Mouse (Mus musculus): Measurements from ENCODE around the gene Hykk. TPM values are rescaled to one million over a fixed set of nuclear protein-coding genes. Genes with fewer than 3 reads are reported as not detected.
"Not testable (repeated sequence)": the region's sequence is repeated elsewhere in the genome, so short reads cannot be mapped to it uniquely, and the experiment has no call there.

Hykk gene
- total RNA-seq, 2 experiments from 2014 or later: 0.64 to 0.86 TPM

DNA sequence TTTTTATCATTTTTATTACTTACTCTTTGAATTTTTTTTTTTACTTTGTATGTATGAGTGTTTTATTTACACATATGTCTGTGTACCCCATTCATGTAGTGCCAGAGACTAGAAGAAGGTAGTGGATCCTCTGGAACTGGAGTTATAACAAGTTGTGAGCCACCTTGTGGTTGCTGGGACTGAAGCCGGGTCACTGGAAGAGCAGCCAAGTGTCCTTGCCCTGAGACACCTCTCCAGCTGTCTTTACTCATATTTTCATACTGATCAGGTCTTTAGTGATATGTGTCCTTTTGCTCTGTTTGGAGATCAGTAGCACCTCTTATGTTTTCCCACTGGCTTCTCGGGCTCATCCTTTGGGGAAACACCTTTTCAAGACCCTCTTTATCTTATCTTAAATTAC, 27.4 kb downstream of the Hykk start:
- H3K27ac ChIP-seq: no peak overlapping the region
- peak; percentile 11; the same call in 1 of the 2 replicates for TF ChIP-seq CTCF (IDR thresholded peaks at IDR 0.05)
- intact Hi-C loops (cut with DNase I): no loop called here

DNA sequence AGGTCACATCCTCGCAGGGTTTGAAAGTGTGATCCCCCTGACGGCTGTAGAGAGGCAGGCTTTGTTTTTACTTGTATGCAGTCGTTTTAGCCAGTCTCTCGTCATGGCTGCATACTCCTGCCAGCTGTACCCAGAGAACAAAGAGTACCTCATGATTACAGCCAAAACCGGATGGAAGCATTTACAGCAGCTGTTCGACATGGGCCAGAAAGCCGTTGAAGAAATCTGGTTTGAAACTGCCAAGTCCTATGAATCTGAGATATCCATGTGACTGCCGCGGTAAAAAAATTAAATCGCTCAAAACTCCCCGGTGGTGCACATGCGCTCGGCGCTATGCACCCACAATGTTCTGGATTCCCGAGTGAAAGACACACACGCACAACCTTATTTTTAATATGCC, 29.2 kb downstream of the Hykk start:
- Histone ChIP-seq H3K4me3 (peak overlapping the region; percentile 54), H3K27ac (no peak overlapping the region)
- no peak for DNase-seq
- intact Hi-C loops (cut with DNase I): no loop called here
- no peak for TF ChIP-seq CTCF (IDR thresholded peaks at IDR 0.05)

More for the DNA sequence above, 27.4 kb downstream of the Hykk start:
- no peak for DNase-seq
- no peak overlapping the region for H3K4me3 ChIP-seq

DNA sequence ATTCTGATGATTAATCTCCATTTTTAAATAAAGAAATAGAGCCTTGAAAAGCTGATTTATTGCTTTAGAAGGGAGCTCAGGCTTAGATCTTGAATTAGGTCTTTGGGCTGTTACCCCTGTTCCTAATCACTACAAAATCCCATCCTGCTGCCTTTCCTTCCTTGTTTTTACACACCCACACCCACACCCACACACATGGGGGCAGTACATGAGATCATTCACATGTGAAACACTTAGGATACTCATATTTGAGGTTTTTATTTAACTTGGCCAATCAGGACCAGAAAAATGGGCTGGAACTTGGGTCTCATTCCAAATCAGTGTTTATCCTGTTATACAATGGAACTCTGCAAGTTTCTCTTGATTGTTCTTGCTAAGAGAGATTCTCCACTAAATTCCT, 32.4 kb downstream of the Hykk start:
- peak; percentile 57 for DNase-seq
- TF ChIP-seq CTCF (IDR thresholded peaks at IDR 0.05): no peak
- intact Hi-C loops (cut with DNase I): no loop called here
- H3K4me3 ChIP-seq: no peak overlapping the region
- H3K27ac ChIP-seq: peak overlapping the region; percentile 93

DNA sequence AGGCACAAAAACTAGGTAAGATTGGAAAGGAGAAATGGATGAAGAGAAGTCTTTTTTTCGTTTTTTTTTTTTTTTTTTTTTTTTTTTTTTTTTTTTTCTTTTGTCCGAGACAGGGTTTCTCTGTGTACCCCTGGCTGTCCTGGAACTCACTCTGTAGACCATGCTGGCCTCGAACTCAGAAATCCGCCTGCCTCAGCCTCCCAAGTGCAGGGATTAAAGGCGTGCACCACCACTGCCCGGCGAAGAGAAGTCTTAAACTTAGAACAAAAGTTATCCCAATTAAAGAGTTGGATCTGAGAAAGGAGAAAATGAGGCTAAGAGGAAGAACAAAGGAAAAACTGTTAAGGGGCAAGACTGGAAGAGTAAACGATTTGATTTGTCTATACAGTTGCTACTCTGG, 33.1 kb downstream of the Hykk start:
- not testable (repeated sequence) for DNase-seq
- Histone ChIP-seq H3K27ac (peak overlapping the region; percentile 93), H3K4me3 (peak overlapping the region; percentile 98)
- intact Hi-C loops (cut with DNase I): loop anchor here (2.0 to 5.0 kb wide), 3 partner anchors 33 to 218 kb away; partner anchors contain the start of genes Hykk, Ireb2 and Wdr61

DNA sequence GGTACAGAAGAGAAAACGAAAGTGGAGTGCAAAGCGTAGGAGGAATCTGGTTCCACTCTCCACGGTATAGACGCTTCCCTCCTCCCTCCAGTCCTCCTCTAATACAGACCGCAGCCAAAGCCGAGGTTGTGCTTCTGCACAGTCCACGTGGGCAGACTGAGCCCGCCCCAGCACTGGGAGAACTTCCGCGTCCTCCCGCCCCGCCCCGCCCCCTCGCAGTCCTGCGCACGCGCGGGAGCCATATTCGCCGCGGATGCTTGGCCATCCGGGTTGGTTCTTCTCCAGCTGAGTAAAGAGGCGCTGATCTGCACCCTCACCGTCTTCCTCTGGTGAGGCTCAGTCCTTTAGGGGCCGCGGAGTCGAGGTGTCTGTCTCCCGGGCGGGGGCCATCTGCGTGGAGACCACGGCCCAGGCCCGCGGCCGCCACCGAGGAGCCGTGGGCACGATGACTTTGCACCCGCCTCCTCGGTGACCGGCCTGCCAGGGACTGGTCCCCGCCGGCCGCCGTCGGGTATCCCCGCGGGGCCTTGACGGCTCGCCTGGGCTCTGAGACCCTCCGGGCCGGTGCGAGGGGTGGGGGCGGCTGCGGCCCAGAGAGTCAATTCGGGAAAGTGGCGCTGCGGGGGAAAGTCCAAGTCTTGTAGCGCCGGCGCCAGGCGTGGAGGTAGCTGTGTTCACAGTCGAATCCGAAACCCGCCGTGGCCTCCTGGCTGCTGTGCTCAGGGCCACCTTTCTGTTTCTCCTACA, 33.7 kb downstream of the Hykk start, which contains the start of the genes Psma4 and AY074887:
Gene Psma4 (plus strand): TSS at position 216 of the 747 bp plus-strand sequence.
Gene AY074887 (minus strand): TSS at position 424 of the 747 bp plus-strand sequence.
- Histone ChIP-seq H3K4me3 (peak within 1 kb of the TSS; percentile 98), H3K27ac (peak within 1 kb of the TSS; percentile 93)
- intact Hi-C loops (cut with DNase I): loop anchor here (2.0 to 5.0 kb wide), 3 partner anchors 34 to 218 kb away; partner anchors contain the start of genes Hykk, Ireb2 and Wdr61
- DNase-seq: peak; percentile 96
- no peak for TF ChIP-seq CTCF (IDR thresholded peaks at IDR 0.05)

DNA sequence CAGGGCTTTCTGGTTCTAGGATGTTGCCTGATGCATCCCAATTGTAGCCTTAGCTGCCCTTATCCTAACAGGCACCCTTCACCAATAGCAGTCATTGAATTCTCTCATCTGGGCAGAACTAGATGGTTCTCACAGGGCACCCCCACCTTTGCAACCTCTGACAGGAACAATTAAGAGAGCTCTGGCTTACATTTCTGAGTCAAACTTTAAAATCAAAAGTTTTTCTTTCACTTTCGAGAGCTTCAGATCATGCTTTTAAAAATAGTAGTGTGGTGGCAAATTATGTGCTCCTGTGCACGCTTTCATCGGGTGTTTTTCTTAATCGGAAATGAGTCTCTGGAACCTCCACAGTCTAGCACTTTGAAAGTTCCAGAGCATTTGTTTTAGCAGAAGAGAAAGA, 44.0 kb downstream of the Hykk start:
- Histone ChIP-seq H3K4me3 (no peak overlapping the region), H3K27ac (no peak overlapping the region)
- TF ChIP-seq CTCF (IDR thresholded peaks at IDR 0.05): no peak
- DNase-seq: no peak
- intact Hi-C loops (cut with DNase I): no loop called here

DNA sequence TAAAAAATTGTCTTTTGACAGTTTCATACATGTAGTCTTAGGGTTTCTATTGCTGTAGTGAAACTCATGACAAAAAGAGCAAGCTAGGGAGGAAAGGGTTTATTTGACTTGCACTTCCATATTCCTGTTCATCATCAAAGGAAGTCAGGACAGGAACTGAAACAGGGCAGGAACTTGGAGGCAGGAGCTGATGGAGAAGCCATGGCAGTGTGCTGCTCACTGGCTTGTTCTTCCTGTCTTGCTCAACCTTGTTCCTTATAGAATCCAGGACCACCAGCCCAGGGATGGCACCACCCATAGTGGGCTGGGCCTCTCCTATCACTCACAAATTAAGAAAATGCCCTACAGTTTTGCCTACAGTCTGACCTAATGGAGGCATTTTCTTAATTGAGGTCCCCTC, 46.6 kb downstream of the Hykk start:
- no peak for DNase-seq
- Histone ChIP-seq H3K4me3 (no peak overlapping the region), H3K27ac (no peak overlapping the region)
- intact Hi-C loops (cut with DNase I): no loop called here
- no peak for TF ChIP-seq CTCF (IDR thresholded peaks at IDR 0.05)

DNA sequence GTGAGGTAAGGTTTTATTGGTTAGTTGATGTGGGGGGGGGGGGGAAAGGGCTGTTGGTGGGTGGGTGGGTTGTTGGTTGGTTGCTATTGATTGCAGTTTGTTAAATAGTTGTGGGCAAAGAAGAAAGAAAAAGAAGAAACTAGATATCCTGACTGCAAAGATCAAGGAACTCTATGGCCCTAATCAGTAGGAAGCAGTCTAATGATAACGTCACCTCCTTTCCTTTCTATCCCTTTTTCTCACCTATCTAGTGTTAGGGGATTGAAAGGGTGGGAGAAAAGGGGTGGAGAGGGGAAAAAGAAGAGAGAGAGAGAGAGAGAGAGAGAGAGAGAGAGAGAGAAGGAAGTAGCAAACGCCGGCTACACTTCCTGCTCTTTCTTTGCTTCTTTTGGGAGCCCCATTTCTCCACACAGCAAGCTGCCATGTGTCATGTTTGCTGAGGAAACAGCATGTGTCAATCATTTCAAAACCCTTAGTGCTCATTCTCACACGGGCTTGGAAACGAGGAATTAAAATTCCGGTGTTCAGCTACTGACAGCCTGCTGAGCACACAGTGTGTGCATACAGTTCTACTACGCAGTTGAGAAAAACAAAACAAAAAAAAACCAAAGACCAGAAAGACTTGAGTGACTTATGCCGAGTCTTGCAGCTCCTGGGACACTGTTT, 53.0 kb downstream of the Hykk start:
- no peak overlapping the region for H3K4me3 ChIP-seq
- TF ChIP-seq CTCF (IDR thresholded peaks at IDR 0.05): no peak
- intact Hi-C loops (cut with DNase I): no loop called here
- no peak for DNase-seq
- no peak overlapping the region for H3K27ac ChIP-seq

DNA sequence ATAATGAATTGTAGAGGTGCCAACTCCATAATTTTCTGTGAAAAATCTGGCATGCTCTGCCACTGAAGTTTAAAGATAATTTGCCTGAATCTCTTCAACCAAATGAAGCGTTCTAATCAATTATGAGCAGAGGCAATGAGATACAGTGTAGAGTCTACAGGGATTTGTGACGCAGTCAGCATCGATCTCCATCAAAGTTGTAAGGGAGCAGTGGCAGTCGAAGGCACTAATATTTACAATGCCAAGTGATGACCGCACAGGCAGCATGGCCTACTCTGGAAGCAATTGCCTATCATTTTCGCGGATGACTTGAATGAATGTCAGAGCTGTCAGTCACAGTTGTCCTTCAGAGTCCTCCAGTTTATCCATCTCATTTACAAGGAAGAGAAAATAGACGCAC, 63.6 kb downstream of the Hykk start, which contains the start of gene Chrna5:
Gene Chrna5 (plus strand): TSS at position 207 of the 400 bp plus-strand sequence.
- TF ChIP-seq CTCF (IDR thresholded peaks at IDR 0.05): no peak
- Histone ChIP-seq H3K4me3 (peak within 1 kb of the TSS; percentile 71), H3K27ac (no peak within 1 kb of the TSS)
- no peak for DNase-seq
- intact Hi-C loops (cut with DNase I): no loop called here

DNA sequence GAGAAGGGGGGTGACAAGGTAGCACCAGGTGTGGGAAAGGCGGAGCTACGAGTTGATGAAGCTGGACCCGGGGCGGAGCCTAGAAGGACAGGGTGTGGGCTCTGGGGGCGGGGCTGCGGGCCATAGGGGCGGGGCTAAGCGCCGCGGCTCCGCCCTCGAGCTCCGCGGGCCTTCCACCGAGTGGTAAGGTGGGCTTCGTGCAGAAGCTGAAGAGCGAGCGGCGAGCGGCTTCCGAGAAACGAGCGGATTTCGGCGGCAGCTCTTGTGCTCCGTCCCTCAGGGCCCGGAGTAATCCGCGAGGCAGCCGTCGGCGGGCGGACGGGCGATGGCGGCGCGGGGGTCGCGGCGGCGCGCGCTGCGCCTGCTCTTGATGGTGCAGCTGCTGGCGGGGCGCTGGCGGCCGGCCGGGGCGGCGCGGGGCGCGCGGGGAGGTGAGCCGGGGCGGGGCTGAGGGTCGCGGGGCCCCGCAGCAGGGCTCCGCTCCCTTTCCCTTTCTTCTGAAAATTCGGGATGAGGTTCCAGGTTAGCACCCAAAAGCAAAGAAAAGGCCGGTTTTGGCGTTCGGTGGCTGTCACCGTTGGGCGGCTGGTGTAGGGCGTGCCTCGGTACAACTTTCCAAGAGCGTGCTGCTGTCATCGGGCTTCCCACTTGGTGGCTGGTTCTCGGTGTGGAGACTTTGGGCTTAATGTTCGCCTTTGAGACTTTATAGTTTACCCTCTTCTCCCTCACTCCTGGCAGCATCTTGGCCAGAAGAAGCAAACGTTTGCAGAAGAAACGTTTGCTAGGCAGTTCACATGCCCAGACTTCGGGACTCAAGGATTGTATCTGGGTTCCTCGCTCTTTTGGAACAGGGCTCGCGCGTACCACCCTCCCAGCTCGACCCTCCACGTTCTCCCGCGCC, 64.5 kb downstream of the Hykk start:
- peak; percentile 21 for DNase-seq
- no peak for TF ChIP-seq CTCF (IDR thresholded peaks at IDR 0.05)

DNA sequence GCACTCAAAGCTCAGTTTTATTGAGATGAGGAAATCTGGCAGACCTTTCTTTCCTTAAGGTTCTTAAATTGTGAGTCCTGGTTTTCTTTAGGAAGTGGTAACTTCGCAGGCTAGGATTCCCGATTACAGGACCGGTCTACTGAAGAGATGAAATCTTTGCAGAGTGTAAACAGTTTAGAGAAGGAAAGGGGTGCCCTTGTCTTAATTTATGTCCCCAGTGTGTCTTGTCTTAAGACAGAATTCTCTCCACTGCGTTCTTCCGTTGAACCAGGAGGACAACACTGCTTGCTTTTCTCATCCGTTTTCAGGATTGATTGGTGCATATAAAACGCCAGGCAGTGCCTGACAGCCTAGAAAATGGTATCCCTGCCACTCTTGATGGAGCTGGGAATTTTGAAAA, 65.3 kb downstream of the Hykk start:
- Histone ChIP-seq H3K4me3 (no peak overlapping the region), H3K27ac (no peak overlapping the region)
- intact Hi-C loops (cut with DNase I): no loop called here
- DNase-seq: no peak
- no peak for TF ChIP-seq CTCF (IDR thresholded peaks at IDR 0.05)

More for the DNA sequence above, 64.5 kb downstream of the Hykk start:
- no peak overlapping the region for H3K27ac ChIP-seq
- H3K4me3 ChIP-seq: peak overlapping the region; percentile 71
- intact Hi-C loops (cut with DNase I): no loop called here

DNA sequence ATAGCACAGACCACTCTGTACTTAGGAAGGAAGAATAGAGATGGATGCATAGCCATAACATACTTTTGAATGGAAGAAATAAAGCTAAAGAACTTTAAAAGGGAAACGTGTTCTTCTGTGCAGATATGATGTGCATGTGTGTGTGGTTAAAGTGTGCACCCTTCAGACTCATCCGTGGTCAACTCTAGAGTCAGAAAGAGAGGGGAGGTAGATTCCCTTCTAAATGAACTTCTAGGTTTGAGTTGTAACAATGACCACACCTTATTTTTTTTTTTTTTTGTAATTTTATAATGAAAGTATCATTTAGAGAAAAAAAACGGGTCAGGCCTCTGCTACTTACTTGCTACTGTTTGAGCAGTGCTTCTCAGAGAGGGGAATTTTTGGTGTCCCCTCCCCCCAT, 73.3 kb downstream of the Hykk start:
- DNase-seq: no peak
- Histone ChIP-seq H3K27ac (no peak overlapping the region), H3K4me3 (no peak overlapping the region)
- intact Hi-C loops (cut with DNase I): no loop called here
- no peak for TF ChIP-seq CTCF (IDR thresholded peaks at IDR 0.05)

Measured in gastrocnemius, adult 2 months (tissue).